Mouse (Mus musculus): ENCODE measurements around the gene Nanog. TPM values are rescaled to one million over a fixed set of nuclear protein-coding genes. Genes with fewer than 3 reads are reported as not detected.
"Not testable (repeated sequence)": the region's sequence is repeated elsewhere in the genome, so short reads cannot be mapped to it uniquely, and the experiment has no call there.

Nanog gene
- polyA plus RNA-seq, 1 experiment from 2014 or later: 0.36 TPM

- no peak for DNase-seq (ENCODE audit: low spot score)
- Histone ChIP-seq H3K9me3 (ENCODE audit: low read length) (no peaks in the 10 kb centered on the region), H3K4me3 (ENCODE audit: low read depth, low read length) (no peak overlapping the region), H3K27me3 (replicated peaks; ENCODE audit: insufficient read depth, low read length) (no peaks in the 10 kb centered on the region), H3K36me3 (ENCODE audit: insufficient read depth, low read length) (no peaks in the 10 kb centered on the region), H3K27ac (ENCODE audit: low read length) (no peak overlapping the region), H3K9ac (replicated peaks; ENCODE audit: low read depth) (no peak overlapping the region), H3K4me1 (ENCODE audit: insufficient read depth, low read depth, low read length) (no peaks in the 10 kb centered on the region), H3K4me2 (replicated peaks; ENCODE audit: low read depth, low read length) (no peak overlapping the region)
- no peak for ATAC-seq
- WGBS: 60% methylated on average over 12 of the region's 12 CpGs
- TF ChIP-seq EP300 (IDR thresholded peaks at IDR 0.05) (no peak), CTCF (IDR thresholded peaks at IDR 0.05) (no peak)
Observed at GRCm38 (mm10) chr6:122706337-122706840, 900 bp upstream of the Nanog start.

DNA sequence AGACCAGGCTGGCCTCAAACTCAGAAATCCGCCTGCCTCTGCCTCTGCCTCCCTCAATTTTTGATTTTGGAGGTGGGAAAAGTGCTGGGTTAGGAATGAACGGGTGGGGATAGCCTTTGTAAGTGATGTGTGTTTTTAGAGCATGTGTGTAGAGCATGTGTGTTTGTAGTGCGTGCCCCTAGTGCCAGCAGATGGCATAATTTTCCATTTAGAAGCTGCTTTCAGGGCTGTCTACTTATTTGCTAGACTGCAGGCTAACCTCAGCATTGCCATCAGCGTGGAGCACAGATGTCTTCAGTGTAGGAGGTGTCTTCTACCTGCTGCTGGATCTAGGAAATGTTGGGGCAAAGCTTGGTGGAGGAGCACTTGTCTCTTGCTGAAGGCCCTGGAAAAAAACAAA is 1.5 kb downstream of the Nanog start:
- Histone ChIP-seq H3K36me3 (ENCODE audit: insufficient read depth, low read length) (no peaks in the 10 kb centered on the region), H3K9me3 (ENCODE audit: low read length) (no peaks in the 10 kb centered on the region), H3K4me1 (ENCODE audit: insufficient read depth, low read depth, low read length) (no peaks in the 10 kb centered on the region), H3K27me3 (replicated peaks; ENCODE audit: insufficient read depth, low read length) (no peaks in the 10 kb centered on the region), H3K9ac (replicated peaks; ENCODE audit: low read depth) (no peak overlapping the region), H3K27ac (ENCODE audit: low read length) (no peak overlapping the region), H3K4me2 (replicated peaks; ENCODE audit: low read depth, low read length) (no peak overlapping the region), H3K4me3 (ENCODE audit: low read depth, low read length) (no peak overlapping the region)
- ATAC-seq: no peak
- 72% methylated on average over 4 of the region's 4 CpGs for WGBS
- TF ChIP-seq EP300 (IDR thresholded peaks at IDR 0.05) (no peak), CTCF (IDR thresholded peaks at IDR 0.05) (0 out of 2 replicates have a peak, but pooled peaks have one; percentile 7)
- DNase-seq (ENCODE audit: low spot score): no peak

DNA sequence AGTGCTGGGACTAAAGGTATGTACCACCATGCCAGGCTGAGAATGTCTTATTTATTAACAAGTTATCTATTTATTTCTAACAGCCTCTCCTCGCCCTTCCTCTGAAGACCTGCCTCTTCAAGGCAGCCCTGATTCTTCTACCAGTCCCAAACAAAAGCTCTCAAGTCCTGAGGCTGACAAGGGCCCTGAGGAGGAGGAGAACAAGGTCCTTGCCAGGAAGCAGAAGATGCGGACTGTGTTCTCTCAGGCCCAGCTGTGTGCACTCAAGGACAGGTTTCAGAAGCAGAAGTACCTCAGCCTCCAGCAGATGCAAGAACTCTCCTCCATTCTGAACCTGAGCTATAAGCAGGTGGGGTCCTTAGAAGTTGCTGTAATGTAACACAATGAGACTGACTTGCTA is 4.2 kb downstream of the Nanog start:
- no peaks in the 10 kb centered on the region for H3K27me3 ChIP-seq (replicated peaks; ENCODE audit: insufficient read depth, low read length)
- no peaks in the 10 kb centered on the region for H3K4me1 ChIP-seq (ENCODE audit: insufficient read depth, low read depth, low read length)
- H3K9me3 ChIP-seq (ENCODE audit: low read length): no peaks in the 10 kb centered on the region
- no peak overlapping the region for H3K4me2 ChIP-seq (replicated peaks; ENCODE audit: low read depth, low read length)
- WGBS: 71% methylated on average over 2 of the region's 2 CpGs
- TF ChIP-seq EP300 (IDR thresholded peaks at IDR 0.05) (no peak), CTCF (IDR thresholded peaks at IDR 0.05) (no peak)
- no peaks in the 10 kb centered on the region for H3K36me3 ChIP-seq (ENCODE audit: insufficient read depth, low read length)
- no peak for DNase-seq (ENCODE audit: low spot score)
- ATAC-seq: no peak
- H3K9ac ChIP-seq (replicated peaks; ENCODE audit: low read depth): no peak overlapping the region
- H3K27ac ChIP-seq (ENCODE audit: low read length): no peak overlapping the region
- no peak overlapping the region for H3K4me3 ChIP-seq (ENCODE audit: low read depth, low read length)

DNA sequence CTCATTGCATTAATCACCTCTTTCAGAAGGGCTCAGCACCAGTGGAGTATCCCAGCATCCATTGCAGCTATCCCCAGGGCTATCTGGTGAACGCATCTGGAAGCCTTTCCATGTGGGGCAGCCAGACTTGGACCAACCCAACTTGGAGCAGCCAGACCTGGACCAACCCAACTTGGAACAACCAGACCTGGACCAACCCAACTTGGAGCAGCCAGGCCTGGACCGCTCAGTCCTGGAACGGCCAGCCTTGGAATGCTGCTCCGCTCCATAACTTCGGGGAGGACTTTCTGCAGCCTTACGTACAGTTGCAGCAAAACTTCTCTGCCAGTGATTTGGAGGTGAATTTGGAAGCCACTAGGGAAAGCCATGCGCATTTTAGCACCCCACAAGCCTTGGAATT is 5.8 kb downstream of the Nanog start:
- H3K4me3 ChIP-seq (ENCODE audit: low read depth, low read length); H3K27me3 ChIP-seq (replicated peaks; ENCODE audit: insufficient read depth, low read length); H3K9ac ChIP-seq (replicated peaks; ENCODE audit: low read depth); H3K27ac ChIP-seq (ENCODE audit: low read length); H3K4me2 ChIP-seq (replicated peaks; ENCODE audit: low read depth, low read length); DNase-seq (ENCODE audit: low spot score); ATAC-seq; H3K9me3 ChIP-seq (ENCODE audit: low read length); H3K4me1 ChIP-seq (ENCODE audit: insufficient read depth, low read depth, low read length); H3K36me3 ChIP-seq (ENCODE audit: insufficient read depth, low read length): not testable (repeated sequence)
- WGBS: 90% methylated on average over 7 of the region's 7 CpGs

- H3K9me3 ChIP-seq (ENCODE audit: low read length): no peaks in the 10 kb centered on the region
- no peaks in the 10 kb centered on the region for H3K36me3 ChIP-seq (ENCODE audit: insufficient read depth, low read length)
- H3K4me1 ChIP-seq (ENCODE audit: insufficient read depth, low read depth, low read length): no peaks in the 10 kb centered on the region
- H3K4me3 ChIP-seq (ENCODE audit: low read depth, low read length): no peak overlapping the region
- 39% methylated on average over 7 of the region's 7 CpGs for WGBS
- no peak overlapping the region for H3K27ac ChIP-seq (ENCODE audit: low read length)
- no peaks in the 10 kb centered on the region for H3K27me3 ChIP-seq (replicated peaks; ENCODE audit: insufficient read depth, low read length)
- ATAC-seq: no peak
- no peak overlapping the region for H3K9ac ChIP-seq (replicated peaks; ENCODE audit: low read depth)
- no peak overlapping the region for H3K4me2 ChIP-seq (replicated peaks; ENCODE audit: low read depth, low read length)
- DNase-seq (ENCODE audit: low spot score): no peak
- TF ChIP-seq CTCF (IDR thresholded peaks at IDR 0.05) (no peak), EP300 (IDR thresholded peaks at IDR 0.05) (no peak)
Observed at GRCm38 (mm10) chr6:122714707-122715365, 7.5 kb downstream of the Nanog start.

DNA sequence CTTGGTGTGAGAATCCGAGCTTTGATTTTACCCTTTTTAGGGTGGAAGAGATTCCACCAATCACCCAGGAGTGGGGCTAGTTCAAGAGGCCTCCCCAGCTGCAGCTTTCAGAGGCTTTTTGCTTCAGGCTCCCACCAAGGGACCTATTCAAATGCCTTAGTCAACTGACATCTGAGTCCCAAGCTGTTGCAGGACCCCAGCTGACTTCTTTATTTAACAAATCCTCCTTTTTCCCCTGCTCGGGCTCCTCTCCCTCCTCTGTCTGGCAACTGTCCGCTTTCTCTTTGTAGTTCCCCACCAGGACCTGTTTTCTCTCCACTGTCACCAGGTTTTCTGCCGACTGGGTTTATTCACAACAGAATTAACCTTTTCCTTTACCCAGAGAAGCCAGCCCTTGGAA is 8.6 kb downstream of the Nanog start:
- Histone ChIP-seq H3K27me3 (replicated peaks; ENCODE audit: insufficient read depth, low read length) (no peaks in the 10 kb centered on the region), H3K9ac (replicated peaks; ENCODE audit: low read depth) (no peak overlapping the region), H3K4me2 (replicated peaks; ENCODE audit: low read depth, low read length) (no peak overlapping the region), H3K9me3 (ENCODE audit: low read length) (no peaks in the 10 kb centered on the region), H3K36me3 (ENCODE audit: insufficient read depth, low read length) (no peaks in the 10 kb centered on the region), H3K27ac (ENCODE audit: low read length) (no peak overlapping the region), H3K4me1 (ENCODE audit: insufficient read depth, low read depth, low read length) (no peaks in the 10 kb centered on the region), H3K4me3 (ENCODE audit: low read depth, low read length) (no peak overlapping the region)
- TF ChIP-seq CTCF (IDR thresholded peaks at IDR 0.05) (no peak), EP300 (IDR thresholded peaks at IDR 0.05) (no peak)
- WGBS: 28% methylated on average over 4 of the region's 4 CpGs
- ATAC-seq (no peak), DNase-seq (ENCODE audit: low spot score) (no peak)

DNA sequence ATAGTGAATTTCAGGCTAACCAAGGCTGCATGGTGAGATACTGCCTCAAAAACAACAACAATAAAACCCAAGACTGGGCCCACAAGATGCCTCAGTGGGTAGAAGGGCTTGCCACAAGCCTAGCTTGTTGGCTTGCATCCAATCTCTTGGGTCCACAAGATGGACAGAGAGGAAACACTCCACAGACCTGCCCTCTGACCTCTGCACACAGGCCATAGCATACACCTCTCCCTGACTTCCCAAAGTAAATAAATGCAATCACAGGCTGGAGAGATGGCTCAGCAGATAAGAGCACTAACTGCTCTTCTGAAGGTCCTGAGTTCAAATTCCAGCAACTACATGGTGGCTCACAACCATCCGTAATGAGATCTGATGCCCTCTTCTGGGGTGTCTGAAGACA is 10.9 kb downstream of the Nanog start:
- not testable (repeated sequence) for H3K9ac ChIP-seq (replicated peaks; ENCODE audit: low read depth); H3K4me1 ChIP-seq (ENCODE audit: insufficient read depth, low read depth, low read length); H3K36me3 ChIP-seq (ENCODE audit: insufficient read depth, low read length); H3K27ac ChIP-seq (ENCODE audit: low read length); H3K9me3 ChIP-seq (ENCODE audit: low read length); H3K4me2 ChIP-seq (replicated peaks; ENCODE audit: low read depth, low read length); H3K27me3 ChIP-seq (replicated peaks; ENCODE audit: insufficient read depth, low read length); DNase-seq (ENCODE audit: low spot score); ATAC-seq; H3K4me3 ChIP-seq (ENCODE audit: low read depth, low read length)
- WGBS: 88% methylated on average over 1 of the region's 1 CpGs

Data from lung, postnatal 0 days (tissue).